Mouse (Mus musculus) intestine, embryonic 16.5 days (tissue): ENCODE results near the gene Zmynd8. TPM values are rescaled to one million over a fixed set of nuclear protein-coding genes. Genes with fewer than 3 reads are reported as not detected.

Experiments used
- ATAC-seq: fragments of 200-750 bp; cut with Nextera tagmentation; 2 replicates; pipeline ENCODE4 v1.8.0; 2017; ENCODE audit warnings: moderate TSS enrichment, moderate library complexity
- H3K27ac ChIP-seq: fragments of 300-500 bp; sonication (generic); 2 replicates; pipeline ENCODE4 v1.5.1; 2014; ENCODE audit warnings: mild to moderate bottlenecking, low read length
- H3K27me3 ChIP-seq: fragments of 300-500 bp; sonication (generic); replicated peaks from 2 replicates; pipeline ENCODE4 v1.6.1; 2014; ENCODE audit warnings: low read length, control low read depth, mixed read lengths; ENCODE audit not compliant: control insufficient read depth, insufficient read depth
- H3K36me3 ChIP-seq: fragments of 300-500 bp; sonication (generic); 2 replicates; pipeline ENCODE4 v1.6.1; 2014; ENCODE audit warnings: low read length, control low read depth; ENCODE audit not compliant: control insufficient read depth, insufficient read depth
- H3K4me1 ChIP-seq: fragments of 300-500 bp; sonication (generic); 2 replicates; pipeline ENCODE4 v1.6.1; 2014; ENCODE audit warnings: low read length, control low read depth, mixed read lengths; ENCODE audit not compliant: control insufficient read depth, insufficient read depth
- H3K4me2 ChIP-seq: fragments of 300-500 bp; sonication (generic); 2 replicates; pipeline ENCODE4 v1.6.1; 2014; ENCODE audit warnings: low read depth, low read length, control low read depth
- H3K4me3 ChIP-seq: fragments of 300-500 bp; sonication (generic); 2 replicates; pipeline ENCODE4 v1.5.1; 2014; ENCODE audit warnings: mild to moderate bottlenecking, low read length
- H3K9ac ChIP-seq: fragments of 300-500 bp; sonication (generic); 2 replicates; pipeline ENCODE4 v1.6.1; 2014; ENCODE audit warnings: low read depth, low read length
- H3K9me3 ChIP-seq: fragments of 300-500 bp; sonication (generic); 2 replicates; pipeline ENCODE4 v1.6.1; 2016; ENCODE audit warnings: low read length, control low read depth; ENCODE audit not compliant: control insufficient read depth
- WGBS: fragments of 180-500 bp; shearing (Covaris S2); extraction: QIAGEN DNeasy Blood & Tissue Kit; methylation state at CpG from one replicate; pipeline ENCODE4 v1.1.7; 2014; 5-methylcytosine and 5-hydroxymethylcytosine counted together
- polyA plus RNA-seq: library from polyadenylated mRNA; unstranded; fragments of >200 nt; fragmentation: Nextera tagmentation; extraction: Ambion mirVana; gene quantifications from 2 replicates; pipeline ENCODE4 v1.2.1, GENCODE M21; 2015

Gene Zmynd8
- polyA plus RNA-seq, 1 experiment from 2014 or later: 61.6 TPM

DNA sequence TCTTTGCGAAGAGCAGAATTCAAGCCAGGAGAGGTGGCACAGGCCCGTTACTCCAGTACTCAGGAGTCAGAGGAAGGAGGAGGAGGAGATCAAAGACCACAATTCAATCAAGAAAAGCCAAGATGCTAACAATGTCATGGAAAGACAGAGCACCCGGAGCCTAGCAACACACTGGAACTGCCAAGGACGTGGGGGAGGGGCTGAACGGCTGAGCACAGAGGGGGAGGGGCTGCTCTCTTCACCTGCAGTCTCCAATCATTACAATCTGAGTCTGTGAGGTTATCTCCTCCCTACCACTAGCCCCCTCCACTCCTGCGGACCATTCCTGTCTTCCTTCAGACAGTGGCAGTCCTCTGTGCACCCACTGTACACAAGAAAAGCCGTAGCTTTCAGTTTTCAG, 107.8 kb downstream of the Zmynd8 start:
- H3K4me1 ChIP-seq: no peaks in the 10 kb centered on the region
- no peaks in the 10 kb centered on the region for H3K27me3 ChIP-seq
- peaks cover 32% of the 10 kb centered on the region for H3K36me3 ChIP-seq
- no peak overlapping the region for H3K27ac ChIP-seq
- WGBS: 48% methylated on average over 7 of the region's 7 CpGs
- no peak overlapping the region for H3K4me2 ChIP-seq
- no peak for ATAC-seq
- no peak overlapping the region for H3K4me3 ChIP-seq
- no peak overlapping the region for H3K9ac ChIP-seq
- no peaks in the 10 kb centered on the region for H3K9me3 ChIP-seq

DNA sequence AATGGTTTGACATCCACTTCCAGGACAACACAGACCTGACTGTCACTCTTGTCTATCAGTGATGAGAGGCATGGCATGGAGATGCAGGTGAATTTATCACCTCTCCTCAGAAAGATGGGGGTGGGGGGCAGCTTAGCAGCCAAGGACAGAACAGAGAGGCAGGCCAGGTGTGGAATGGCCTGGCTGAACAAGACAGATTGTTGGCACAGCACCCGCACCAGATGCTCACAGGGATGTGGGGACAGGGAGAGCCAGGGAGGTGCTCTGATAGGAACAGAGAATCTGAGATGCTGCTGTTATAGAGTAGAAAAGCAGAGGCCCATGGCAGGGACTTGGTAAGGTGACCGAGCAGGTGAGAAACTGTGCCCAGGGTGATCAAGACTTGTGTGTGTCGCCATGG, 109.1 kb downstream of the Zmynd8 start:
- H3K9ac ChIP-seq: no peak overlapping the region
- H3K27ac ChIP-seq: no peak overlapping the region
- H3K27me3 ChIP-seq: no peaks in the 10 kb centered on the region
- H3K36me3 ChIP-seq: peaks cover 36% of the 10 kb centered on the region
- no peak overlapping the region for H3K4me2 ChIP-seq
- WGBS: 91% methylated on average over 3 of the region's 3 CpGs
- ATAC-seq: no peak
- no peak overlapping the region for H3K4me3 ChIP-seq
- H3K4me1 ChIP-seq: no peaks in the 10 kb centered on the region
- no peaks in the 10 kb centered on the region for H3K9me3 ChIP-seq

DNA sequence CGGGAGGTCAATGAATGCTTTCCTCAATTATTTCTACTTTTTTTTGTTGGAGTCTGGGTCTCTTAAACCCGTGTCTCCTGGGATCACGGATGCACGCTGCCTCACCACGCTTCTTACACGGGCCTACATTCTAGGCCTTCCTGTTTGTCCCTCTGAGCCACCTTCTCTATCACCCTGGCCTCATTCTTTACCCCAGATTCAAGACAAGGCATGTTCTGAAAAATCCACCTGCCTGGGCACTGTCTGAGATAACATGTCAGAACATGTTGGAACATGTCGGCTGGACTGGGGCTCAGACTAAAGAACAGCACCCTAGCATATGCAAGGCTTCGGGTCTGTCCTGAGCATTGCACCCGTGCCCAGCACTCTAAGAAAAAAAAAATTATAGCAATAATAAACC, 110.0 kb downstream of the Zmynd8 start:
- Histone ChIP-seq H3K9me3 (no peaks in the 10 kb centered on the region), H3K36me3 (peaks cover 32% of the 10 kb centered on the region), H3K4me2 (no peak overlapping the region), H3K9ac (no peak overlapping the region), H3K27ac (no peak overlapping the region), H3K4me3 (no peak overlapping the region), H3K27me3 (no peaks in the 10 kb centered on the region), H3K4me1 (no peaks in the 10 kb centered on the region)
- WGBS: 95% methylated on average over 9 of the region's 9 CpGs
- ATAC-seq: no peak

DNA sequence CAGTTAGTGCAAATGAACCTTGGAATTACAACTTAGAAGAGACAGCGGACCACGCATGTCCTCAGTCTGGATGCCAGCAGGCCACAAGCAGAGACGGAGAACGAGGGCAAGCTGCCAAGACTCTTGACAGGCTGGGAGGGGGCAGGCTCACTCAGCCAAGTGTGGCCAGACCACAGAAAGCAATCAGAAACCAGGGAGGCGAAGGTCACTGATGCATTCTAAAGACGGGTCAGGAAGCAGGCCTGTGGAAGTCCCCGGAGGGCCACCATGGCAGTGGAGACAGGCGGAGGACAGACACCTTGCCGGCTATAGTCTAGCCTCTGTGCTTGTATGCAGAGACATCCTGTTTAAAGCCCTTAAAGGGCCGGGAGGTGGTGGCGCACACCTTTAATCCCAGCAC, 110.8 kb downstream of the Zmynd8 start:
- Histone ChIP-seq H3K27ac (no peak overlapping the region; the same call in 1 of the 2 replicates), H3K9me3 (no peaks in the 10 kb centered on the region), H3K9ac (no peak overlapping the region), H3K4me3 (no peak overlapping the region), H3K4me2 (no peak overlapping the region), H3K4me1 (no peaks in the 10 kb centered on the region), H3K27me3 (no peaks in the 10 kb centered on the region), H3K36me3 (peaks cover 37% of the 10 kb centered on the region)
- ATAC-seq: peak; percentile 27; the same call in 1 of the 2 replicates
- 54% methylated on average over 11 of the region's 11 CpGs for WGBS

DNA sequence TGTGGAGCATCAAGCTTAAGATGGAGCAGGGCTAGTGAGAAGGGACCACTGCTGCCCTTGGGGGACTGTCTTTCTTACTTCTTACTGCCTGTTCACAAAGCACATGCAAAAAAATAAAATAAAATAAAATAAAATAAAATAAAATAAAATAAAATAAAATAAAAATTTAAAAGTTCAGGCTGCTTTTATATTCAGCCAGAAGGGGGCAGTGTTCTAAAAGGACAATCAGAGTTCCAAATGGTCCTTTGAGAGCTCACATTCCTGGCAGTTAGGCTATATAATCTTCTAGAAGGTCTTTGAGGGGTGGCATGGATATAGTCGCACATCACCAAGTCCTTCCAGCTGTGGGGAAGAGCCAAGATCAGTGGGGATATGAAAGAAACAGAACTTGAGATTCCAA, 112.3 kb downstream of the Zmynd8 start:
- no peak overlapping the region for H3K9ac ChIP-seq
- 61% methylated on average over 1 of the region's 1 CpGs for WGBS
- peaks cover 28% of the 10 kb centered on the region for H3K36me3 ChIP-seq
- H3K27me3 ChIP-seq: no peaks in the 10 kb centered on the region
- H3K27ac ChIP-seq: no peak overlapping the region
- H3K4me1 ChIP-seq: no peaks in the 10 kb centered on the region
- H3K4me3 ChIP-seq: no peak overlapping the region
- H3K4me2 ChIP-seq: no peak overlapping the region
- no peaks in the 10 kb centered on the region for H3K9me3 ChIP-seq
- no peak for ATAC-seq

DNA sequence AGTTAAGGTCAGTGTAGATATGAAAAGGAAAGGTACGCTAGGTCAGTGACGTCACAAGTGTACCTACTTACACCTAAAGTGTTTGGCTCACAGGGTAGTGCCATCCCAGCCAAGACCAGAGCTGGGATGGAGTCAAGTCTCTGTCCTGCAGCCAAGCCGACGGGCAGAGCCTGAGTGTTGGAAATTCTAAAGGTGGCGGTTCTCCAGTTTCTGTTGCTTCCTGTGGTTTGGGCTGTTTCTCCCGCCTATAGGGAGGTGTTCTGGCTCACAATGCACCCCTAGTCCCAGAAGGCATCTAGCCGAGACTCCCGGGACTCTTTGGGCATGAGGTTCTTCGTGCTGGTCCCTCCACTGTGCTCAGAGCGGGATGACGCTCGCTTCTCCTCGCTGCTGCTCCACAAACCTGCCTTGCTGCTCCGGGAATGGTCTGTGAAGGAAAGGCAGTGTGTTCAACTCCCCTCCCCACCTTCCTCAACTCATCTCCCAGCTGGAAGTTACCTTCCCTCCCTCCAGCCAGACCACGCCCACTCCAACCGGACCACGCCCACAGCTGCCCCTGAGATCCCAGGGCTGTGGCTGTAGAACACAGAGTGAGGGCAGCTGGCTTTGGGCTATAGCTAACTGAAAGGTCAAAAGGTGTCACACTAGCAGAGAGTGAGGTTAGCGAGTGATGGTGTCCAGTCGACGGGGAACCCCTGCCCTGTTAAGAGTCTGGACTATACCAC, 113.3 kb downstream of the Zmynd8 start:
- Histone ChIP-seq H3K9ac (no peak overlapping the region), H3K36me3 (peaks cover 25% of the 10 kb centered on the region), H3K9me3 (no peaks in the 10 kb centered on the region), H3K4me3 (no peak overlapping the region), H3K4me2 (no peak overlapping the region), H3K27ac (no peak overlapping the region), H3K27me3 (no peaks in the 10 kb centered on the region), H3K4me1 (no peaks in the 10 kb centered on the region)
- ATAC-seq: no peak
- 85% methylated on average over 20 of the region's 20 CpGs for WGBS

DNA sequence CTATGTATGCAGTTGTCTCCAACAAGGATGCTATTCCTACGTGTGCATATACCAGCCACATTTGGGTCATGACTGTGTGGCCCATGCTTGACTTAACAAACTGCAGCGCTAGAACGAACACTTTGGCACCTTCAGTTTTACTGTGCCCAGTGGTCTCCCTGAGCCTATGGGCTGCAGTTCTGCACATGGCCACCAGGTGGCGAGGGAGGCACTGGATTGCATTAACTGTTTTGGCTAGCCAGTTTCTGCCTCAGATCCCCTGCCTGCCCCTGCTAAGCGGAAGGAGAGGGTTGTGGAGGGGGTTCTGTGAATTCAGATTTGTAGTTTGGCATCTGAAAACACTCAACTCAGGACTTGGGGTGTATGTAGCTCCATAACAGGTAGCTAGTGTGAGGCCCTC, 116.5 kb downstream of the Zmynd8 start:
- WGBS: 30% methylated on average over 5 of the region's 5 CpGs
- Histone ChIP-seq H3K36me3 (peaks cover 18% of the 10 kb centered on the region), H3K27me3 (no peaks in the 10 kb centered on the region), H3K4me3 (no peak overlapping the region), H3K27ac (no peak overlapping the region), H3K4me2 (no peak overlapping the region), H3K4me1 (no peaks in the 10 kb centered on the region), H3K9me3 (no peaks in the 10 kb centered on the region), H3K9ac (no peak overlapping the region)
- peak; percentile 22; the same call in 1 of the 2 replicates for ATAC-seq

DNA sequence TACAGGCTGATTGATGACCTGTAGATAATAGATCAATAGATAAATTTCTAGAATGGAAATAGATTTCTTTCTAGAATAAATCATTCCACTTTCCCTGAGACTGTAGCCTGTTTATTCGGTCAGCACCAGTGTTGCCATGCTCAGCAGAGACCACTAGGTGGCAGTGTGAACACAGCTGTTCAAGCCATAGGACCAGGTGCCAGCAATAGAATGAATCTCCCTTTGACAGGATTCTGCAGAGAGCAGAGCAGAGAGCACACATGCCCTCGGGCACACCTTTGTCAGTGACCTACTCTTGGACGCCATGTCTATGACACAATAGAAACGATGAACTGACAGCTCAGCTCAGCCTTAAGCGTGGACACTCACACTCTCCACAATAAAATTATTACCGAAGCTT, 119.9 kb downstream of the Zmynd8 start:
- 23% methylated on average over 6 of the region's 6 CpGs for WGBS
- peak; percentile 63 for ATAC-seq
- H3K27ac ChIP-seq: no peak overlapping the region
- 0 out of 2 replicates have a peak, but pooled peaks cover 6% of the 10 kb centered on the region for H3K36me3 ChIP-seq
- no peaks in the 10 kb centered on the region for H3K27me3 ChIP-seq
- no peak overlapping the region for H3K4me3 ChIP-seq
- no peak overlapping the region for H3K4me2 ChIP-seq
- H3K9ac ChIP-seq: no peak overlapping the region
- no peaks in the 10 kb centered on the region for H3K9me3 ChIP-seq
- no peaks in the 10 kb centered on the region for H3K4me1 ChIP-seq

DNA sequence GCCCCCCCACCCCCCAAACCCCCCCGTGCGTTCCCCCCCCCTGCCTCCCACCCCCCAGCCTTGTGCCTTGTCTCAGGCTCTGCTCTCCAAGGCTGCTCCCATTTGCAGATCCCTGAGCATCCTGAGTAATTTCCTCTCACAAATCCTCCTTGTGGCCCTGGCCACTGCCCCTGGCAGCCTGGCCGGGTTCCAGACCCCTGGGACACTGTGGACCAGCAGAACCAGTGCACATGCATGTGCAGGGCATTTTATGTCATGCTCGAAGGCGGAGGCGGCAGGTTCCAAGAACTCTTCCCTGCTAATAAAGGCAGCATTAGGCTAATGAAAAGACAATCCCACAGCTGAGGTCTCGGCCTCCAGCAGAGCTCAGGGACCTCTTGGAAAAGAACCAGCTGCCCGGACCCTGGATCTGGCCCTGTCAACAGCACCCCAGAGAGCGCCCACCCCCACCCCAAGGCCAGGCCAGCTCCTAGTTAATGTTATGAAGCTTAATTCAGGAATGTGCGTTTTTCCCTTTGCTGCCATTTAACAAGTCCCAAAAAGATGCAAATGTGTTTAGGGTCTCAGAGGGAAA, 129.4 kb downstream of the Zmynd8 start:
- no peak overlapping the region for H3K4me3 ChIP-seq
- no peak for ATAC-seq
- no peaks in the 10 kb centered on the region for H3K9me3 ChIP-seq
- H3K27me3 ChIP-seq: no peaks in the 10 kb centered on the region
- 59% methylated on average over 10 of the region's 10 CpGs for WGBS
- no peak overlapping the region for H3K27ac ChIP-seq
- H3K36me3 ChIP-seq: no peaks in the 10 kb centered on the region
- H3K4me2 ChIP-seq: no peak overlapping the region
- no peak overlapping the region for H3K9ac ChIP-seq
- H3K4me1 ChIP-seq: no peaks in the 10 kb centered on the region
